Mouse (Mus musculus) heart, postnatal 10 days (tissue): ENCODE results near the gene Snapc2. TPM values are rescaled to one million over a fixed set of nuclear protein-coding genes. Genes with fewer than 3 reads are reported as not detected.

Source experiments
- DNase-seq, 2 experiments: peaks; one replicate each; pipeline ENCODE4 v3.0.0; 2021
- intact Hi-C: fragments of 180-260 bp; cut with DNase I; formaldehyde crosslinking; loops from one replicate; pipeline ENCODE4 v1.15.1; 2025
- total RNA-seq, 2 experiments: library from RNA; stranded (reverse); gene quantifications; 2 replicates each; pipeline ENCODE4 v1.2.3; 2021

The Snapc2 gene
- 10 to 100 TPM; 16.6 to 20.5 TPM for total RNA-seq

GRCm38 (mm10) chr8:4252934-4253841, at the start of gene Snapc2:
Gene Snapc2, plus strand, starts transcription at chr8:4253080.
- intact Hi-C loops: loop anchor here (2.0 to 10.0 kb wide), 6 partner anchors 14 to 628 kb away; partner anchors contain the start of genes Gm49320, Map2k7, Pcp2 and Pet100
- peak; percentile 97 to 98 for DNase-seq

- DNase-seq: no peak
- intact Hi-C loops: no loop called here
These were observed 47.4 kb upstream of the Snapc2 start for GRCm38 (mm10) chr8:4205246-4206123.

DNA sequence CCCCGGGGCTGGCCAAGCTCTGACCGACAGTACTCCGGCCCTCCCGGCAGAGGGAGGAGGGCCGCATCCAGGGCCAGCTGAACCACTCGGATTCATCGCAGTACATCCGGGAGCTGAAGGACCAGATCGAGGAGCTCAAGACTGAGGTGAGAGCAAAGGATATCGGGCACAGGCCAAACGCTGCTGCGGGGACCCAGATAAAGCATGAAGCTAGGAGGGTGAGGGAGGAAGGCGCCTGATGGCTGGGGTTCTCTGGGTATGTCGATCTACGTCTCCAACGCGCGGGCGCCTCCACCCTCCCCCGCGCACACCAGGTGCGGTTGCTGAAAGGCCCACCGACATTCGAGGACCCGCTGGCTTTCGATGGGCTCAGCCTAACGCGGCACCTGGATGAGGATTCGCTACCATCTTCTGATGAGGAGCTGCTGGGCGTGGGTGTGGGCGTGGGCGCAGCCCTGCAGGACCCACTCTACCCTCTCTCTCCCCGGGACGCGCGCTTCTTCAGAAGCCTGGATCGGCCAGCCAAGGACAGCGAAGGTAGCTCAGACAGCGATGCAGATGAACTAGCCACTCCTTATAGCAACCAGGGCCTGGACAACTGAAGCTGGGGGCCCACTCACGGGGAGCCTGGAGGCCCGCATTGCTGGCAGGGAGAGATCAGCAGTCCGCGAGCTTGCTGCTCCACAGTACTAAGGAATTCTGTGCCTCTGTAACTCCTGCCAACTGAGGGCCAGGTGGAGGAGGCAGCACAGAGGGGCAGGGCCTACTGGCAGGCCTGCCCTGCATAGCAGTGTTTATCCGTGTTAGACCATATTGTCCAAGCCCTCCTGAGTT, 46.5 kb upstream of the Snapc2 start:
- no peak for DNase-seq
- intact Hi-C loops: no loop called here

- DNase-seq: no peak
- intact Hi-C loops: no loop called here
These were observed 45.9 kb upstream of the Snapc2 start for GRCm38 (mm10) chr8:4207016-4207350.

- DNase-seq: no peak
- intact Hi-C loops: no loop called here
These were observed 41.8 kb upstream of the Snapc2 start for GRCm38 (mm10) chr8:4211097-4211496.

GRCm38 (mm10) chr8:4212809-4213209, 40.1 kb upstream of the Snapc2 start:
- intact Hi-C loops: no loop called here

GRCm38 (mm10) chr8:4213210-4214005, 39.5 kb upstream of the Snapc2 start:
- intact Hi-C loops: no loop called here
- peak; percentile 42 to 57 for DNase-seq

More at GRCm38 (mm10) chr8:4212809-4213209, 40.1 kb upstream of the Snapc2 start:
- DNase-seq: no peak

DNA sequence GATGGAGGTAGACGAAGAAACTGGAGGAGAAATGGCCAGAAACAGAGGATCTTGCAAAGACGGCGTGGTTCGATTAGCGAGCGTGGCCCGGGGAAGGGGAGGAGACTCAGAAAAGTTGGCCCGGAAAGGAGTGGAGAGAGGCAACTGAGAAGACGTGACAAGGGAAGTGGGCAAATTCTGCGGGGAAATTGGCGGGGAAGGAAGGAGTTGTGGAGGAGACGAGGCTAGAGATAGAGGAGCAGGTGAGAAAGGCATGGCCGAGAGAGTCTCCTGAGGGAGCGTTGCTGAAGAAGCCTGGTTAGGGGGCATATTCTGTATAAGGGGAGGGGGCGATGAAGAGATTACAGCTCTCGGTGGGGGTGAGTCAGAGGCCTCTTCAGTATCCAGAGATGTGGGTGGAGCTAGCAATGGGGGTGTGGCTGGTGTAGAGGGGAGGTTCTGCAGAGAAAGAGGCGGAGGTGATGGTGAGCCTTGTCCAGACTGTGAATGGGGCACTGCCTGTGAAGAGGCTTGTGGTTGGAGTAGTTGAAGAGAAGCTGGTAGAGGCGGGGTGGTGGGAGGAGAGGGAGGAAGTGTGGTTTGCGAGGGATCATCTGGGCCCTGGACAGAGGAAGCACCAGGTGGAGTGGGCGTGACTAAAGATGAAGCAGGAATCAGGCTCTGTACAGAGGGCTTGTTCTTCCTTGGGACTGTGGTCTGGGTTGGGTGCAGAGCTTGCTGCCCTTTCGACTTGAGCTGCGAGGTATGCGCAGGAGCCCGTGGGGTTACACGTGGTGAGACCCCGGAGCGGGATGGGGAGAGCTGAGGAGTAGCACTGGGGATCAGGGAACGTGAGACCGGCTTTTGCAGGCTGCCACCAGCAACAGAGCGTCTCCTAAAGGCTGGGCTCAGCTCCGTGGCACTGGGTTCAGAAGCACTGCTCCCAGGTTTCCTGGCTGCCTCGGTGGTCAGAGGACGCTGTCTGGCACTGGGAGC, 38.6 kb upstream of the Snapc2 start:
- intact Hi-C loops: no loop called here
- DNase-seq: peak; percentile 39 to 49

- intact Hi-C loops: no loop called here
- no peak for DNase-seq
These were observed 36.6 kb upstream of the Snapc2 start for GRCm38 (mm10) chr8:4216296-4216695.

GRCm38 (mm10) chr8:4216791-4217621, 35.9 kb upstream of the Snapc2 start, which contains the start of gene Prr36:
Gene Prr36, minus strand, starts transcription at chr8:4217459.
- DNase-seq: peak in 1 of 2 experiments; percentile 4
- intact Hi-C loops: no loop called here

DNA sequence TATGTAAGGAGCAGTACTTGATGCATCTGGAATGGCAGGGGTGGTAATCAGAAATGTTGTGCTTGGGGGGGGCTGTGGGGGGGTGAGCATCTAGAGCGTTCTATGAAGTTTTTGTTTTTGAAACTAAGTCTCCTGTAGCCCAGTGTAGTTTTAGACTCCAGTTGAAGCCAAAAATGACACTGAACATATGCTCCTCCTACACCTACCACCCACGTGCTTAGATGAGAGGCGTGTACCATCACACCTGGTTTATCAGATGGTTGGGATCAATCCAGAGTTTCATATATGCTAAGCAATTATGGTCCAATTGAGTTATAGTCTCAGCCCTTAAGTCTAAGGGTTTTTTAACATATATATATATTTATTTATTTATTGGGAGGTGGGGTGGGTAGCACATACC, 33.3 kb upstream of the Snapc2 start:
- intact Hi-C loops: no loop called here
- DNase-seq: no peak

DNA sequence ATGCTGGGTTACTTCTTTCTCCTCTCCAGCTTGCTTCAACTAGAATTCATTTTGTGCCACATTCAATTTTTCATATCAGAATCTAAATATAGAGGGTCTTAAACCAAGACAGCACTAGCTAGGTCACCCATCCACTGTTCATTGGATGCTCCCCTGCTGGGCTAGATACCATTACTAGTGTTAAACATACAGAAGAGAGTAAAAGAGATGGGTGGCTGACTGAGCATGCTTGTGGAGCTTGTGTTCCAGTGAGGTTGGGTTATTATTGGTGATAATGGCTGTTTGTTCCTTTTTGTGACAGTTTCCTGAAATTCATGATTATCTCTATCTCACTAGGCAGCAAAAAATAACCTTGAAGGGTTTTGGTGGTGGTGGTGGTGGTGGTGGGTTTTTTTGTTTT, 30.8 kb upstream of the Snapc2 start:
- DNase-seq: no peak
- intact Hi-C loops: no loop called here

GRCm38 (mm10) chr8:4226323-4226722, 26.6 kb upstream of the Snapc2 start:
- no peak for DNase-seq
- intact Hi-C loops: no loop called here

GRCm38 (mm10) chr8:4226739-4227347, 26.0 kb upstream of the Snapc2 start, which contains the start of gene Lrrc8e:
Gene Lrrc8e, plus strand, starts transcription at chr8:4226827.
- no peak for DNase-seq
- intact Hi-C loops: no loop called here

DNA sequence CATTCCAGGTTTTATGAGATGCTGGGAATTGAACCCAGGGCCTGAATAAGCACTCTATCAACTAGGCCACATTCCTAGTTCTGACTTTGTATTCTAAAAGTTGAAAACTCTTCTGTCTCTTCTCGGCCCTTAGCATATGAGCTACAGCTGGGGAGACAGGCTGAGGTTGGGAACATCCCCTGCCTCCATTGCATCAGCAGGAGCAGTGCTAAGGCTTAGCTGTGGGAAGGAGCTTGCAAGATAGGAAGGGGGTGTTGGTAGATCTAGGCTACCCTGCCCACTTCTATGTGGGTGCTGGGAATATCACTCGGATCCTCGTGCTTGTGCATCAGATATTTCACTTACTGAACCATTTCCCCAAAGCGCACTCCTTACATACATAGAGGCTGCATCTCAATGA, 25.0 kb upstream of the Snapc2 start:
- DNase-seq: no peak
- intact Hi-C loops: no loop called here

GRCm38 (mm10) chr8:4229784-4230183, 23.1 kb upstream of the Snapc2 start:
- no peak for DNase-seq
- intact Hi-C loops: no loop called here
